Mouse (Mus musculus) forebrain, embryonic 16.5 days (tissue): ENCODE measurements around the gene Cd79a. TPM values are rescaled to one million over a fixed set of nuclear protein-coding genes. Genes with fewer than 3 reads are reported as not detected.
A peak's percentile ranks its signal among the peaks of the same experiment; 100 is the strongest.

Source experiments
- ATAC-seq: fragments of 200-750 bp; cut with Nextera tagmentation; 2 replicates; pipeline ENCODE4 v1.8.0; 2017; ENCODE audit warnings: mild to moderate bottlenecking, moderate library complexity
- H3K27ac ChIP-seq: fragments of 300-500 bp; sonication (generic); 2 replicates; pipeline ENCODE4 v1.5.1; 2014; ENCODE audit warnings: low read length, control low read depth
- H3K27me3 ChIP-seq: fragments of 300-500 bp; sonication (generic); replicated peaks from 2 replicates; pipeline ENCODE4 v1.6.1; 2014; ENCODE audit warnings: low read length; ENCODE audit not compliant: control insufficient read depth, insufficient read depth
- H3K36me3 ChIP-seq: fragments of 300-500 bp; sonication (generic); 2 replicates; pipeline ENCODE4 v1.6.1; 2014; ENCODE audit not compliant: control insufficient read depth, insufficient read depth
- H3K4me1 ChIP-seq: fragments of 300-500 bp; sonication (generic); replicated peaks from 2 replicates; pipeline ENCODE4 v1.6.1; 2014; ENCODE audit warnings: low read length; ENCODE audit not compliant: control insufficient read depth, insufficient read depth
- H3K4me2 ChIP-seq: fragments of 300-500 bp; sonication (generic); 2 replicates; pipeline ENCODE4 v1.6.1; 2014; ENCODE audit warnings: mild to moderate bottlenecking, low read length, control low read depth
- H3K4me3 ChIP-seq: fragments of 300-500 bp; sonication (generic); replicated peaks from 2 replicates; pipeline ENCODE4 v1.5.1; 2014; ENCODE audit warnings: mild to moderate bottlenecking, low read length, control low read depth
- H3K9ac ChIP-seq: fragments of 300-500 bp; sonication (generic); replicated peaks from 2 replicates; pipeline ENCODE4 v1.6.1; 2014; ENCODE audit warnings: low read depth, low read length, control low read depth
- H3K9me3 ChIP-seq: fragments of 300-500 bp; sonication (generic); 2 replicates; pipeline ENCODE4 v1.6.1; 2016; ENCODE audit warnings: low read length; ENCODE audit not compliant: control insufficient read depth
- WGBS: fragments of 180-500 bp; shearing (Covaris S2); extraction: QIAGEN DNeasy Blood & Tissue Kit; methylation state at CpG from one replicate; pipeline ENCODE4 v1.1.7; 2014; 5-methylcytosine and 5-hydroxymethylcytosine counted together
- polyA plus RNA-seq: library from polyadenylated mRNA; unstranded; fragments of >200 nt; fragmentation: Nextera tagmentation; extraction: Ambion mirVana; gene quantifications from 2 replicates; pipeline ENCODE4 v1.2.1, GENCODE M21; 2015

Cd79a gene
- polyA plus RNA-seq, 1 experiment from 2014 or later: 0.19 TPM

GRCm38 (mm10) chr7:24884693-24885291, 12.4 kb upstream of the Cd79a start:
- peaks cover 21% of the 10 kb centered on the region for H3K4me1 ChIP-seq
- no peaks in the 10 kb centered on the region for H3K9me3 ChIP-seq
- peak overlapping the region; percentile 100 for H3K9ac ChIP-seq
- H3K27ac ChIP-seq: peak overlapping the region; percentile 78
- H3K36me3 ChIP-seq: peaks cover 8% of the 10 kb centered on the region; the same call in 1 of the 2 replicates
- no peak for ATAC-seq
- peak overlapping the region; percentile 59 for H3K4me2 ChIP-seq
- no peaks in the 10 kb centered on the region for H3K27me3 ChIP-seq
- peak overlapping the region; percentile 89 for H3K4me3 ChIP-seq
- WGBS: under 1% methylated on average over 47 of the region's 47 CpGs

GRCm38 (mm10) chr7:24885468-24886307, 11.5 kb upstream of the Cd79a start:
- Histone ChIP-seq H3K36me3 (peaks cover 10% of the 10 kb centered on the region; the same call in 1 of the 2 replicates), H3K4me1 (peaks cover 21% of the 10 kb centered on the region), H3K9me3 (no peaks in the 10 kb centered on the region), H3K9ac (peak overlapping the region; percentile 100), H3K27me3 (no peaks in the 10 kb centered on the region), H3K27ac (no peak overlapping the region), H3K4me3 (peak overlapping the region; percentile 89), H3K4me2 (peak overlapping the region; percentile 59)
- ATAC-seq: no peak
- 42% methylated on average over 12 of the region's 12 CpGs for WGBS

DNA sequence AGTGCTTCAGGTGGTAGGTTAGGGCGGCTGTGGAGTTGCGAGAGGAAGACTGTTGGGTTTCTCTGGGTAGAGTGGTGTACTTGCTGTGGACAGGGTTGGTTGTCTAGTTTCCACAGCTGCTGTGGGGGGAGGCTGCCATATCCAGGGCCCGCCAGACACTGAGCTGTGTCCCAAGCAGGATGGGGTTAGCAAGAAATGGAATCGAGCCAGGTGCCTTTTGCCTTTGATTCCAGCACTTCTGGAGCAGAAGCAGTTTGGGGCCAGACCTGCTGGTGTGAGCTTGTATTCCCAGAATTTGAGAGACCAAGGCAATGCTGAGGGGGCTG, 10.9 kb upstream of the Cd79a start:
- peak overlapping the region; percentile 100 for H3K9ac ChIP-seq
- WGBS: 71% methylated on average over 4 of the region's 4 CpGs
- H3K27me3 ChIP-seq: no peaks in the 10 kb centered on the region
- no peaks in the 10 kb centered on the region for H3K9me3 ChIP-seq
- H3K36me3 ChIP-seq: peaks cover 10% of the 10 kb centered on the region; the same call in 1 of the 2 replicates
- H3K4me3 ChIP-seq: peak overlapping the region; percentile 89; the same call in 1 of the 2 replicates
- H3K4me1 ChIP-seq: peaks cover 21% of the 10 kb centered on the region
- no peak for ATAC-seq
- H3K27ac ChIP-seq: no peak overlapping the region
- peak overlapping the region; percentile 59 for H3K4me2 ChIP-seq

- no peak overlapping the region for H3K27ac ChIP-seq
- H3K9me3 ChIP-seq: no peaks in the 10 kb centered on the region
- 44% methylated on average over 4 of the region's 4 CpGs for WGBS
- ATAC-seq: no peak
- no peaks in the 10 kb centered on the region for H3K27me3 ChIP-seq
- no peak overlapping the region for H3K9ac ChIP-seq
- H3K4me3 ChIP-seq: no peak overlapping the region
- H3K36me3 ChIP-seq: peaks cover 10% of the 10 kb centered on the region; the same call in 1 of the 2 replicates
- no peak overlapping the region for H3K4me2 ChIP-seq
- peaks cover 21% of the 10 kb centered on the region for H3K4me1 ChIP-seq
Measured at GRCm38 (mm10) chr7:24887096-24887495, 10.1 kb upstream of the Cd79a start.

DNA sequence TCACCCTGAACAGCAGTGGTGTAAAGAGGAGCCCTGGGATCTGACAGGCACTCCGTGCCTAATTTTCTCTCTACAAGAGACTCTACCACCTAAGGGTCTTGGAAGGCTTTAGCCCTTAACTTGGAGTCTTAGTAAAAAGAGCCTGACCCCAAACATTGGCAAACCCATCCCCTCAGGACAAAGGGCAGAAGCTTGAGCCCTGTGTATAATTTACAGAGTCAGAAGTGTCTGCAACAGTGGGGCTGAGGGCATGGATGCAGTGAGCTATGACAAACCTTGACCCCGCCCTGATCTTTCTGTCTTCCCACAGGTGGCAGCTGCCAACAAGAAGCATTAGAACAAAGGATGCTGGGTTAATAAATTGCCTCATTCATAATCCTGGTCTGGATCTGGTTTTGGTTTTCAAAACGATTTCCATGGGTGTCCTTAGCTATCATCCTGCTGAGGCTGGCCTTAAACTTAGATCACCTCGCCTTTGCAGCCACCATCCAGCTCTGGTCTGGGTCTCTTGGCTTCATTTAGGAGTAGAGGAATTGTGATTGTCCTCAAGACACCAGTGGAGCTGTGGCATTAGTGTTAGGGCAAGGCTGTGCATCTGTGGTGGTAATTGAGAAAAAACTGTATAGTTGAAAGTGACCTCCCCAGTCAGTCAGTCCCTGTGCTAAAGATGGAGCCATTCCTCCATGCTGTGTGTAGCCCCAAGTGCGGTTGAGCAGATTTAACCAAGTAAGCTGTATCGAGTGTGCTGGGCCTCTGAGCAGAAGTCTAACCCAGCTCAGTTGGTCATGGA, 7.6 kb upstream of the Cd79a start:
- H3K4me1 ChIP-seq: peaks cover 21% of the 10 kb centered on the region
- H3K36me3 ChIP-seq: peaks cover 10% of the 10 kb centered on the region; the same call in 1 of the 2 replicates
- H3K9me3 ChIP-seq: no peaks in the 10 kb centered on the region
- H3K27ac ChIP-seq: no peak overlapping the region
- no peaks in the 10 kb centered on the region for H3K27me3 ChIP-seq
- H3K4me2 ChIP-seq: no peak overlapping the region
- WGBS: 77% methylated on average over 6 of the region's 6 CpGs
- ATAC-seq: no peak
- H3K4me3 ChIP-seq: no peak overlapping the region
- H3K9ac ChIP-seq: no peak overlapping the region

- no peak overlapping the region for H3K27ac ChIP-seq
- H3K4me1 ChIP-seq: peaks cover 17% of the 10 kb centered on the region
- H3K4me3 ChIP-seq: no peak overlapping the region
- 32% methylated on average over 10 of the region's 10 CpGs for WGBS
- peak; percentile 63 for ATAC-seq
- peaks cover 10% of the 10 kb centered on the region; the same call in 1 of the 2 replicates for H3K36me3 ChIP-seq
- H3K27me3 ChIP-seq: no peaks in the 10 kb centered on the region
- H3K9me3 ChIP-seq: no peaks in the 10 kb centered on the region
- H3K9ac ChIP-seq: no peak overlapping the region
- H3K4me2 ChIP-seq: no peak overlapping the region
Measured at GRCm38 (mm10) chr7:24890281-24891216, 6.6 kb upstream of the Cd79a start.

DNA sequence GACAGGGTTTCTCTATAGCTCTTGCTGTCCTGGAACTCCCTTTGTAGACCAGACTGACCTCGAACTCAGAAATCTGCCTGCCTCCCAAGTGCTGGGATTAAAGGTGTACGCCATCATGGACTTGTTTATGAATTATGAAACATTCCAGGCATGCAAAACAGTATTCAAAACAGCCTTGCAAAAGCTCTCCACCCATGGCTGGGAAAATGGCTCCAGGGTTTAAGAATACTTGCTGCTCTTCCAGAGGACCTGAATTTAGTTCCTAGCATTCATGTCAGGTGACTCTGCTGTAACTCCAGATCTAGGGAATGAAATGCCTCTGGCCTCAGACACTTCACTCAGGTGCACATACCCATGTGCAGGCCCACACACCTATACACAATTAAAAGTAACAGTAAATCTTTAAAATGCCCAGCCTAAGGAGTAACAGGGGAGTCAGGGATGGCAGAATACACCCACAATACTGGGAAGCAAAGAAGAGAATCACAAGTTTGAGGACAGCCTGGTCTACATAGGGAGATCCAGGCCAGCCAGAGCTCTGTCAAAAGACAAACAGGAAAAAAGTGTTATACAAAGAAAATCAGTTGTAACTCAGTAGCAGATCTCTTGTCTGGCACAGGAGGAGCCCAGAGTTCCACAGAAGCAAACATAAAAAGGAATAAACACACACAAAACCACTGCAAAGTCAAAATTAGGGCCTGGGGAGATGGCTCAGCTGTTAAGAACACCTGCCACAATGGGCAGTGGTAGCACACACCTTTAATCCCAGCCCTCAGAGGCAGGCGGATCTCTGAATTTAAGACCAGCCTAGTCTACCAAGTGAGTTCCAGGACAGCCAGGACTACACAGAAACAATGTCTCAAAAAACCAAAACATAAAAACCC, 5.7 kb upstream of the Cd79a start:
- ATAC-seq: no peak
- no peaks in the 10 kb centered on the region for H3K27me3 ChIP-seq
- H3K36me3 ChIP-seq: peaks cover 10% of the 10 kb centered on the region; the same call in 1 of the 2 replicates
- no peak overlapping the region for H3K4me2 ChIP-seq
- H3K27ac ChIP-seq: no peak overlapping the region
- no peak overlapping the region for H3K9ac ChIP-seq
- no peaks in the 10 kb centered on the region for H3K9me3 ChIP-seq
- peaks cover 8% of the 10 kb centered on the region for H3K4me1 ChIP-seq
- 72% methylated on average over 3 of the region's 3 CpGs for WGBS
- no peak overlapping the region for H3K4me3 ChIP-seq

GRCm38 (mm10) chr7:24892125-24892583, 5.0 kb upstream of the Cd79a start:
- ATAC-seq: no peak
- WGBS: 69% methylated on average over 2 of the region's 2 CpGs
- Histone ChIP-seq H3K27ac (no peak overlapping the region), H3K9ac (no peak overlapping the region), H3K4me2 (no peak overlapping the region), H3K9me3 (no peaks in the 10 kb centered on the region), H3K4me3 (no peak overlapping the region), H3K27me3 (no peaks in the 10 kb centered on the region), H3K4me1 (peaks cover 2% of the 10 kb centered on the region; the same call in 1 of the 2 replicates), H3K36me3 (peaks cover 10% of the 10 kb centered on the region; the same call in 1 of the 2 replicates)
